Mouse (Mus musculus): ENCODE data around the gene Gm49320. TPM values are rescaled to one million over a fixed set of nuclear protein-coding genes. Genes with fewer than 3 reads are reported as not detected.

Gene Gm49320
- total RNA-seq, 2 experiments from 2014 or later = not detected

DNA sequence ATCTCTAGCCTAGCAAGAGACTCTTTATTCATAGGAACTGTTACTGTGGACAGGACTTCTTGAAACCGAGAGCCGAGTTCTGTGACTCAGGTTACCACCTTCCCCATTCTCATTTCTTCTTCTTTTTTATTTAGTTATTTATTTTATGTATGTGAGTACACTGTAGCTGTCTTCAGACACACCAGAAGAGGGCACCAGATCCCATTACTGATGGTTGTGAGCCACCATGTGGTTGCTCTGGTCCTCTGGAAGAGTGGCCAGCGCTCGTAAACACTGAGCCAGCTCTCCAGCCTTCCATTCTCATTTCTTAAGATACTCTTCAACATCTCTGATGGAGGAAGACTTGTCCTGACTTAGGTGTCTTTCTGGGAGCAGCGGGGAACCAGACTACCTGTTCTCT, 54.1 kb downstream of the Gm49320 start:
- intact Hi-C loops (cut with DNase I) = no loop called here
- H3K27ac ChIP-seq = no peak overlapping the region
- no peak for DNase-seq
- peak; percentile 54 for TF ChIP-seq CTCF (IDR thresholded peaks at IDR 0.05)
- H3K4me3 ChIP-seq = no peak overlapping the region

DNA sequence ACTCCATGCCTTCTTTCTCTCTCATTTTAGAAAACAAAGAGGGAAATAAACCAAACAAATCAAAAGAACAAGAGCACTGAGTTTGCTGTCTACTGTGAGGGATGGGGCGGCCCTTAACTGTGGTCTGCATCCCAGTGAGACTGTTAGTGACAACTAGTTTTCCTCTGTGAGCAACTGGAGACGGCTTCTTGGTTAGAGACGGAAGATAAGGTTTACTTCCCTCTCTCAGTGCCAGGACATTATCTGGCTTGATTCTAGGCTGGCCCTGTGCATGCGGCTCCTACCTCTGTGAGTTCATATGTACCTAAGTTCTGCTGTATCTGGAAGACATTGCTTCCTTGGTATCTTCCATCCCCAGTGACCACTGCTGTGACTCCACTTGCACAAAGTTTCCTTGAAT, 59.2 kb downstream of the Gm49320 start:
- intact Hi-C loops (cut with DNase I) = no loop called here
- TF ChIP-seq CTCF (IDR thresholded peaks at IDR 0.05) = no peak
- Histone ChIP-seq H3K4me3 (no peak overlapping the region), H3K27ac (no peak overlapping the region)
- DNase-seq = no peak

Other genes with a start within 250 kb of the Gm49320 start
- gene Cd209f, start 133.0 kb upstream of the Gm49320 start, total RNA-seq (2021) = 1 to 10 TPM in 1 of 2 experiments, under 1 TPM in 1; 0.51 to 1.2 TPM
- under 1 TPM in 1 of 2 experiments, not detected in 1; 0.31 TPM for gene Cd209g, start 104.8 kb upstream of the Gm49320 start, total RNA-seq (2021)
- gene Evi5l, start 72.3 kb upstream of the Gm49320 start, total RNA-seq (2021) = 10 to 100 TPM; 13.5 to 16.9 TPM
- not detected for gene Prr36, start 21.4 kb upstream of the Gm49320 start, total RNA-seq (2021)
- not detected for gene Lrrc8e, start 12.0 kb upstream of the Gm49320 start, total RNA-seq (2021)
- 10 to 100 TPM; 86.2 to 96.6 TPM for gene Map2k7, start 125 bp upstream of the Gm49320 start, total RNA-seq (2021)
- 1 to 10 TPM; 1.9 to 3.3 TPM for gene Tgfbr3l, start 9.3 kb downstream of the Gm49320 start, total RNA-seq (2021)
- gene Snapc2, start 14.2 kb downstream of the Gm49320 start, total RNA-seq (2021) = 10 to 100 TPM in 1 of 2 experiments, 1 to 10 TPM in 1; 9.8 to 13.0 TPM
- gene Ctxn1, start 20.4 kb downstream of the Gm49320 start, total RNA-seq (2021) = under 1 TPM; 0.41 to 0.45 TPM
- 10 to 100 TPM; 61.8 to 76.6 TPM for gene Timm44, start 37.0 kb downstream of the Gm49320 start, total RNA-seq (2021)
- gene Ccl25, start 86.3 kb downstream of the Gm49320 start, total RNA-seq (2021) = 10 to 100 TPM in 1 of 2 experiments, 1 to 10 TPM in 1; 8.2 to 14.6 TPM
- 10 to 100 TPM; 46.4 to 49.8 TPM for gene Elavl1, start 86.5 kb downstream of the Gm49320 start, total RNA-seq (2021)

Measured in gastrocnemius, adult 2 months (tissue).